Mouse (Mus musculus): ENCODE data around the gene Tmem269. TPM values are rescaled to one million over a fixed set of nuclear protein-coding genes. Genes with fewer than 3 reads are reported as not detected.

Tmem269 gene
- polyA plus RNA-seq, 1 experiment from 2014 or later = 0.14 TPM

DNA sequence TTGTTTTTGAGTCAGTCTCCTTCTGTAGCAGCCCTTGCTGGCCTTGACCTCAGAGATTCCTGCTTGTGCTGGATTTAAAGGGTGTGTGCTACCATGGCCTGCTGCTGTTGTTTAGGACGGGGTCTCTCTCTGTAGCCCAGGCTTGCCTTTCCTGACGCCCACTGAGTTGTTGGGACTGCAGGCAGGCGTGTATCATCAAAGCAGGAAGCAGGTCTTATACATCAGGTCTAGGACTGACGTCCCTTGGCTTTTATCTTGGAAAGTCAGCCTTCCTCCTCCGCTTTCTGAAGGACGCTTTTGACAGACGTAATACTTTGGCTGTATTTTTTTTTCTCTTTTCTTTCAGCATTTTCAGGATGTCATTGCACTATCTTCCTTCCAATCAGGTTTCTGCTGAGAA lies 52.1 kb downstream of the Tmem269 start:
- Histone ChIP-seq H3K4me3 (replicated peaks; ENCODE audit: low read depth, low read length) (no peak overlapping the region), H3K27me3 (ENCODE audit: insufficient read depth, low read length) (no peaks in the 10 kb centered on the region), H3K9me3 (replicated peaks; ENCODE audit: low read length) (no peaks in the 10 kb centered on the region), H3K36me3 (ENCODE audit: insufficient read depth, low read length) (peaks cover 16% of the 10 kb centered on the region), H3K4me2 (ENCODE audit: low read length) (no peak overlapping the region), H3K27ac (no peak overlapping the region), H3K9ac (ENCODE audit: low read depth, low read length) (no peak overlapping the region), H3K4me1 (replicated peaks; ENCODE audit: insufficient read depth, low read length) (no peaks in the 10 kb centered on the region)
- WGBS = 52% methylated on average over 7 of the region's 7 CpGs
- no peak for ATAC-seq (replicated peaks; ENCODE audit: low FRiP score, low read depth)
- no peak for DNase-seq (ENCODE audit: low spot score)
- TF ChIP-seq CTCF (IDR thresholded peaks at IDR 0.05; ENCODE audit: low read depth) = no peak

- no peak for DNase-seq (ENCODE audit: low spot score)
- Histone ChIP-seq H3K4me1 (replicated peaks; ENCODE audit: insufficient read depth, low read length) (no peaks in the 10 kb centered on the region), H3K27me3 (ENCODE audit: insufficient read depth, low read length) (no peaks in the 10 kb centered on the region), H3K36me3 (ENCODE audit: insufficient read depth, low read length) (no peaks in the 10 kb centered on the region), H3K9ac (ENCODE audit: low read depth, low read length) (no peak overlapping the region), H3K4me2 (ENCODE audit: low read length) (no peak overlapping the region), H3K4me3 (replicated peaks; ENCODE audit: low read depth, low read length) (no peak overlapping the region), H3K27ac (no peak overlapping the region), H3K9me3 (replicated peaks; ENCODE audit: low read length) (no peaks in the 10 kb centered on the region)
- TF ChIP-seq CTCF (IDR thresholded peaks at IDR 0.05; ENCODE audit: low read depth) = peak; percentile 39; the same call in 1 of the 2 replicates
- ATAC-seq (replicated peaks; ENCODE audit: low FRiP score, low read depth) = no peak
- WGBS = 75% methylated on average over 4 of the region's 4 CpGs
Measured at GRCm38 (mm10) chr4:119162990-119163389, 55.0 kb downstream of the Tmem269 start.

DNA sequence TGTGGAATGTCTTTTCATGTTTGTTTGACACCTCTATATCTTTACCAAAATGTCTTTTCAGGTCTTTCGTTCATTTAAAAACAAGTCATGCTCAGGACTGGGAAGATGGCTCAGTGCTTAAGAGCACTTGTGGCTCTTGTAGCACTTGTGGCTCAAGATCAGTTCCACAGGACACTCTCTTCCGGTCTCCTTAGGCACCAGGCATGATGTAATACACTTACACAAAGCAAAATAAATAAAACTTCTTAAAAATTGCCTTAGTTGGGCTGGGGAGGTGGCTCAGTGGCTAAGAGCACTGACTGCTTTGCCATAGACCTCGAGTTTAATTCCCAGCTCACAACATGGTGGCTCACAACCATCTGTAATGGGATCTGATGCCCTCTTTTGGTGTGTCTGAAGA lies 56.7 kb downstream of the Tmem269 start:
- Histone ChIP-seq H3K36me3 (ENCODE audit: insufficient read depth, low read length) (no peaks in the 10 kb centered on the region), H3K4me2 (ENCODE audit: low read length) (no peak overlapping the region), H3K9me3 (replicated peaks; ENCODE audit: low read length) (no peaks in the 10 kb centered on the region), H3K27me3 (ENCODE audit: insufficient read depth, low read length) (no peaks in the 10 kb centered on the region), H3K27ac (no peak overlapping the region), H3K9ac (ENCODE audit: low read depth, low read length) (no peak overlapping the region), H3K4me3 (replicated peaks; ENCODE audit: low read depth, low read length) (no peak overlapping the region), H3K4me1 (replicated peaks; ENCODE audit: insufficient read depth, low read length) (no peaks in the 10 kb centered on the region)
- no peak for TF ChIP-seq CTCF (IDR thresholded peaks at IDR 0.05; ENCODE audit: low read depth)
- no peak for ATAC-seq (replicated peaks; ENCODE audit: low FRiP score, low read depth)
- no peak for DNase-seq (ENCODE audit: low spot score)
- WGBS = 78% methylated on average over 3 of the region's 3 CpGs

- WGBS = 73% methylated on average over 5 of the region's 5 CpGs
- no peak for DNase-seq (ENCODE audit: low spot score)
Measured at GRCm38 (mm10) chr4:119157891-119158290, 60.1 kb downstream of the Tmem269 start.

GRCm38 (mm10) chr4:119157186-119157585 lies 60.8 kb downstream of the Tmem269 start:
- Histone ChIP-seq H3K4me2 (ENCODE audit: low read length) (no peak overlapping the region), H3K4me1 (replicated peaks; ENCODE audit: insufficient read depth, low read length) (no peaks in the 10 kb centered on the region), H3K27ac (no peak overlapping the region), H3K36me3 (ENCODE audit: insufficient read depth, low read length) (no peaks in the 10 kb centered on the region), H3K4me3 (replicated peaks; ENCODE audit: low read depth, low read length) (no peak overlapping the region), H3K9me3 (replicated peaks; ENCODE audit: low read length) (no peaks in the 10 kb centered on the region), H3K27me3 (ENCODE audit: insufficient read depth, low read length) (no peaks in the 10 kb centered on the region), H3K9ac (ENCODE audit: low read depth, low read length) (no peak overlapping the region)
- DNase-seq (ENCODE audit: low spot score) = peak; percentile 32
- TF ChIP-seq CTCF (IDR thresholded peaks at IDR 0.05; ENCODE audit: low read depth) = peak; percentile 66
- ATAC-seq (replicated peaks; ENCODE audit: low FRiP score, low read depth) = no peak
- 23% methylated on average over 2 of the region's 2 CpGs for WGBS

More at GRCm38 (mm10) chr4:119157891-119158290, 60.1 kb downstream of the Tmem269 start:
- H3K36me3 ChIP-seq (ENCODE audit: insufficient read depth, low read length) = no peaks in the 10 kb centered on the region
- no peaks in the 10 kb centered on the region for H3K4me1 ChIP-seq (replicated peaks; ENCODE audit: insufficient read depth, low read length)
- H3K9me3 ChIP-seq (replicated peaks; ENCODE audit: low read length) = no peaks in the 10 kb centered on the region
- no peak; the same call in 1 of the 2 replicates for ATAC-seq (replicated peaks; ENCODE audit: low FRiP score, low read depth)
- no peak for TF ChIP-seq CTCF (IDR thresholded peaks at IDR 0.05; ENCODE audit: low read depth)
- no peak overlapping the region for H3K4me2 ChIP-seq (ENCODE audit: low read length)
- H3K9ac ChIP-seq (ENCODE audit: low read depth, low read length) = no peak overlapping the region
- H3K27me3 ChIP-seq (ENCODE audit: insufficient read depth, low read length) = no peaks in the 10 kb centered on the region
- H3K27ac ChIP-seq = no peak overlapping the region
- H3K4me3 ChIP-seq (replicated peaks; ENCODE audit: low read depth, low read length) = no peak overlapping the region

Other genes with a start within 250 kb of the Tmem269 start
- 57.5 and 58.0 TPM in 2 replicates for gene Slc2a1, start 109.5 kb downstream of the Tmem269 start, polyA plus RNA-seq (2015; fragmentation: Nextera tagmentation; extraction: Ambion mirVana)
- gene Zfp691, start 44.0 kb downstream of the Tmem269 start, polyA plus RNA-seq (2015; fragmentation: Nextera tagmentation; extraction: Ambion mirVana) = 6.1 and 8.3 TPM in 2 replicates
- 0.29 and 0.31 TPM in 2 replicates for gene Ermap, start 28.2 kb downstream of the Tmem269 start, polyA plus RNA-seq (2015; fragmentation: Nextera tagmentation; extraction: Ambion mirVana)
- gene Svbp, start 22.9 kb downstream of the Tmem269 start, polyA plus RNA-seq (2015; fragmentation: Nextera tagmentation; extraction: Ambion mirVana) = 138 and 150 TPM in 2 replicates
- 28.1 and 31.1 TPM in 2 replicates for gene AU022252, start 14.5 kb upstream of the Tmem269 start, polyA plus RNA-seq (2015; fragmentation: Nextera tagmentation; extraction: Ambion mirVana)
- gene P3h1, start 14.7 kb upstream of the Tmem269 start, polyA plus RNA-seq (2015; fragmentation: Nextera tagmentation; extraction: Ambion mirVana) = 32.4 and 34.9 TPM in 2 replicates
- 70.2 and 72.5 TPM in 2 replicates for gene Cldn19, start 37.2 kb upstream of the Tmem269 start, polyA plus RNA-seq (2015; fragmentation: Nextera tagmentation; extraction: Ambion mirVana)
- gene Ybx1, start 76.4 kb upstream of the Tmem269 start, polyA plus RNA-seq (2015; fragmentation: Nextera tagmentation; extraction: Ambion mirVana) = 606 and 676 TPM in 2 replicates
- gene Ppih, start 102.3 kb upstream of the Tmem269 start, polyA plus RNA-seq (2015; fragmentation: Nextera tagmentation; extraction: Ambion mirVana) = 74.6 and 75.7 TPM in 2 replicates
- 6.6 and 7.6 TPM in 2 replicates for gene Ccdc30, start 197.3 kb upstream of the Tmem269 start, polyA plus RNA-seq (2015; fragmentation: Nextera tagmentation; extraction: Ambion mirVana)
- 64.5 and 68.0 TPM in 2 replicates for gene Ppcs, start 204.2 kb upstream of the Tmem269 start, polyA plus RNA-seq (2015; fragmentation: Nextera tagmentation; extraction: Ambion mirVana)
- 1.6 and 1.7 TPM in 2 replicates for gene Zmynd12, start 204.6 kb upstream of the Tmem269 start, polyA plus RNA-seq (2015; fragmentation: Nextera tagmentation; extraction: Ambion mirVana)

All from kidney, postnatal 0 days (tissue).